Comparison of ENCODE assay signal across 8 mouse cellular contexts in genomic region chr13:109441401-109441973, GRCm38 (mm10).
DNase-seq lines count a peak whose midpoint lies in the region; ATAC-seq lines count a peak whose summit lies in the region.

No protein-coding gene starts in this region.

- ATAC-seq in intestine, embryonic 15.5 days, result peak; percentile 26; the same call in 1 of the 2 replicates
- ATAC-seq in limb, embryonic 15.5 days (ENCODE audit: insufficient number of reproducible peaks, low FRiP score, low TSS enrichment, low read depth), result peak; percentile 25; the same call in 1 of the 2 replicates
- no peak for ATAC-seq in midbrain, embryonic 14.5 days (ENCODE audit: low FRiP score, low TSS enrichment)

- H3K4me1 ChIP-seq in intestine, embryonic 15.5 days (replicated peaks), result peaks cover 6% of the 10 kb centered on the region
- H3K4me1 ChIP-seq in limb, embryonic 15.5 days, result peaks cover 5% of the 10 kb centered on the region
- peaks cover 37% of the 10 kb centered on the region for H3K4me1 ChIP-seq in midbrain, embryonic 14.5 days (ENCODE audit: control insufficient read depth, insufficient read depth, low read length)

- peak overlapping the region; percentile 54 for H3K4me3 ChIP-seq in intestine, embryonic 15.5 days (replicated peaks)
- peak overlapping the region; percentile 58 for H3K4me3 ChIP-seq in limb, embryonic 15.5 days
- H3K4me3 ChIP-seq in midbrain, embryonic 14.5 days (replicated peaks; ENCODE audit: low read depth, low read length), result peak overlapping the region; percentile 45

- DNase-seq in embryo, embryonic 10.5 days (ENCODE audit: low spot score), result peak; percentile 26
- DNase-seq in embryo, embryonic 9.5 days (ENCODE audit: extremely low spot score), result no peak
- DNase-seq in cerebellum, adult 11-12 months, result peak; percentile 39
- DNase-seq in frontal cortex, adult 2 months (ENCODE audit: extremely low spot score in 1 of 2, low spot score in 1 of 2), result peak; percentile 22 to 67
- DNase-seq in midbrain, embryonic 14.5 days, result peak; percentile 72
- no peak for DNase-seq in T-cell, adult 2 months (ENCODE audit: low spot score)

- 19% methylated on average over 12 of the region's 12 CpGs for WGBS in intestine, embryonic 15.5 days
- WGBS in limb, embryonic 15.5 days, result 13% methylated on average over 12 of the region's 12 CpGs
- 25% methylated on average over 12 of the region's 12 CpGs for WGBS in midbrain, embryonic 14.5 days

- H3K36me3 ChIP-seq in intestine, embryonic 15.5 days, result no peaks in the 10 kb centered on the region
- H3K36me3 ChIP-seq in limb, embryonic 15.5 days, result no peaks in the 10 kb centered on the region
- no peaks in the 10 kb centered on the region for H3K36me3 ChIP-seq in midbrain, embryonic 14.5 days (ENCODE audit: control insufficient read depth, insufficient read depth, low read length)

- H3K4me2 ChIP-seq in intestine, embryonic 15.5 days (replicated peaks), result peak overlapping the region; percentile 90
- H3K4me2 ChIP-seq in limb, embryonic 15.5 days, result peak overlapping the region; percentile 75
- peak overlapping the region; percentile 87 for H3K4me2 ChIP-seq in midbrain, embryonic 14.5 days (ENCODE audit: low read length)

- no peaks in the 10 kb centered on the region for H3K27me3 ChIP-seq in intestine, embryonic 15.5 days (replicated peaks)
- no peaks in the 10 kb centered on the region for H3K27me3 ChIP-seq in limb, embryonic 15.5 days
- no peaks in the 10 kb centered on the region for H3K27me3 ChIP-seq in midbrain, embryonic 14.5 days (ENCODE audit: control insufficient read depth, insufficient read depth, low read length)

- peak overlapping the region; percentile 60; the same call in 1 of the 2 replicates for H3K9ac ChIP-seq in intestine, embryonic 15.5 days
- H3K9ac ChIP-seq in limb, embryonic 15.5 days, result peak overlapping the region; percentile 42
- H3K9ac ChIP-seq in midbrain, embryonic 14.5 days (replicated peaks; ENCODE audit: low read length), result peak overlapping the region; percentile 59

- H3K27ac ChIP-seq in intestine, embryonic 15.5 days, result no peak overlapping the region
- peak overlapping the region; percentile 93 for H3K27ac ChIP-seq in limb, embryonic 15.5 days
- peak overlapping the region; percentile 91 for H3K27ac ChIP-seq in midbrain, embryonic 14.5 days (replicated peaks; ENCODE audit: low read depth, low read length)

- no peaks in the 10 kb centered on the region for H3K9me3 ChIP-seq in intestine, embryonic 15.5 days
- no peaks in the 10 kb centered on the region for H3K9me3 ChIP-seq in limb, embryonic 15.5 days
- no peaks in the 10 kb centered on the region for H3K9me3 ChIP-seq in midbrain, embryonic 14.5 days (ENCODE audit: control insufficient read depth, low read length)

Comparison
In these comparisons a context has a peak if more than half of its experiments do, and no peak if none do; other contexts are left out.
1. DNase-seq: peak in embryo, embryonic 10.5 days (single experiment), cerebellum, adult 11-12 months (single experiment), frontal cortex, adult 2 months (2 of 2) and midbrain, embryonic 14.5 days (single experiment); none in embryo, embryonic 9.5 days (single experiment) and T-cell, adult 2 months (single experiment).
2. Peak in every context shown above with its lines, with median percentiles within 50 percentile points of each other: H3K4me2 ChIP-seq, H3K4me3 ChIP-seq and H3K9ac ChIP-seq.